Mouse (Mus musculus) midbrain, postnatal 0 days (tissue): ENCODE measurements around the gene N4bp2l2. TPM values are rescaled to one million over a fixed set of nuclear protein-coding genes. Genes with fewer than 3 reads are reported as not detected.

Experiments used
- ATAC-seq: fragments of 200-750 bp; cut with Nextera tagmentation; 2 replicates; pipeline ENCODE4 v1.8.0; 2017; ENCODE audit warnings: moderate number of reproducible peaks, mild to moderate bottlenecking, moderate TSS enrichment, moderate library complexity; ENCODE audit not compliant: low FRiP score
- DNase-seq: peaks from one replicate; pipeline ENCODE4 v3.0.0-alpha.2; 2015; ENCODE audit warnings: low spot score
- H3K27ac ChIP-seq: fragments of 300-500 bp; sonication (generic); 2 replicates; pipeline ENCODE4 v1.5.1; 2014; ENCODE audit warnings: low read depth, mild to moderate bottlenecking, low read length, mixed read lengths
- H3K27me3 ChIP-seq: fragments of 300-500 bp; sonication (generic); 2 replicates; pipeline ENCODE4 v1.6.1; 2014; ENCODE audit warnings: low read length, control low read depth, mixed read lengths; ENCODE audit not compliant: insufficient read depth
- H3K36me3 ChIP-seq: fragments of 300-500 bp; sonication (generic); 2 replicates; pipeline ENCODE4 v1.6.1; 2014; ENCODE audit warnings: low read length, control low read depth, mixed read lengths; ENCODE audit not compliant: insufficient read depth
- H3K4me1 ChIP-seq: fragments of 300-500 bp; sonication (generic); 2 replicates; pipeline ENCODE4 v1.6.1; 2014; ENCODE audit warnings: mild to moderate bottlenecking, control low read depth, antibody characterized with exemption, low read length, mixed read lengths; ENCODE audit not compliant: insufficient read depth
- H3K4me2 ChIP-seq: fragments of 300-500 bp; sonication (generic); 2 replicates; pipeline ENCODE4 v1.6.1; 2014; ENCODE audit warnings: low read depth, mild to moderate bottlenecking, low read length, mixed read lengths; ENCODE audit not compliant: poor library complexity, severe bottlenecking
- H3K4me3 ChIP-seq: fragments of 300-500 bp; sonication (generic); 2 replicates; pipeline ENCODE4 v1.5.1; 2014; ENCODE audit warnings: low read depth, mild to moderate bottlenecking, low read length, moderate library complexity
- H3K9ac ChIP-seq: fragments of 300-500 bp; sonication (generic); replicated peaks from 2 replicates; pipeline ENCODE4 v1.6.1; 2014; ENCODE audit warnings: mild to moderate bottlenecking, low read length, moderate library complexity, mixed read lengths; ENCODE audit not compliant: poor library complexity, severe bottlenecking
- H3K9me3 ChIP-seq: fragments of 300-500 bp; sonication (generic); 2 replicates; pipeline ENCODE4 v1.6.1; 2016; ENCODE audit warnings: low read length, control low read depth
- CTCF ChIP-seq: IDR thresholded peaks from 2 replicates; pipeline ENCODE4 v1.5.1; 2016; ENCODE audit warnings: antibody characterized with exemption, mild to moderate bottlenecking
- WGBS: fragments of 180-500 bp; shearing (Covaris S2); extraction: QIAGEN DNeasy Blood & Tissue Kit; methylation state at CpG from one replicate; pipeline ENCODE4 v1.1.7; 2014; 5-methylcytosine and 5-hydroxymethylcytosine counted together
- polyA plus RNA-seq: library from polyadenylated mRNA; unstranded; fragments of >200 nt; fragmentation: Nextera tagmentation; extraction: Ambion mirVana; gene quantifications from 2 replicates; pipeline ENCODE4 v1.2.1, GENCODE M21; 2015
- total RNA-seq: library from RNA; depleted of rRNA; stranded (reverse); fragments of >200 nt; gene quantifications from 2 replicates; pipeline ENCODE4 v1.2.3, GENCODE M21; 2014

Gene N4bp2l2
- total and polyA plus RNA-seq, 2 experiments from 2014 or later, result 29.1 to 38.9 TPM

GRCm38 (mm10) chr5:150592904-150593755, 72.9 kb downstream of the N4bp2l2 start:
- Histone ChIP-seq H3K27ac (peak overlapping the region; percentile 33), H3K9ac (peak overlapping the region; percentile 60), H3K4me1 (peaks cover 7% of the 10 kb centered on the region; the same call in 1 of the 2 replicates), H3K36me3 (0 out of 2 replicates have a peak, but pooled peaks cover 4% of the 10 kb centered on the region), H3K4me3 (peak overlapping the region; percentile 89), H3K27me3 (no peaks in the 10 kb centered on the region), H3K9me3 (no peaks in the 10 kb centered on the region), H3K4me2 (peak overlapping the region; percentile 92)
- DNase-seq (peak; percentile 65), ATAC-seq (peak; percentile 59)
- TF ChIP-seq CTCF, result no peak
- 10% methylated on average over 40 of the region's 40 CpGs for WGBS

GRCm38 (mm10) chr5:150592186-150592903, 73.6 kb downstream of the N4bp2l2 start:
- H3K36me3 ChIP-seq, result 0 out of 2 replicates have a peak, but pooled peaks cover 4% of the 10 kb centered on the region
- H3K27ac ChIP-seq, result no peak overlapping the region
- DNase-seq (no peak), ATAC-seq (no peak)
- TF ChIP-seq CTCF, result no peak
- whole genome bisulfite sequencing, result 77% methylated on average over 13 of the region's 13 CpGs
- H3K27me3 ChIP-seq, result no peaks in the 10 kb centered on the region
- no peaks in the 10 kb centered on the region for H3K9me3 ChIP-seq
- no peak overlapping the region for H3K9ac ChIP-seq
- H3K4me3 ChIP-seq, result peak overlapping the region; percentile 89
- peak overlapping the region; percentile 92 for H3K4me2 ChIP-seq
- H3K4me1 ChIP-seq, result peaks cover 7% of the 10 kb centered on the region; the same call in 1 of the 2 replicates

- Histone ChIP-seq H3K9ac (no peak overlapping the region), H3K9me3 (no peaks in the 10 kb centered on the region), H3K4me3 (no peak overlapping the region), H3K4me1 (peaks cover 7% of the 10 kb centered on the region; the same call in 1 of the 2 replicates), H3K27me3 (no peaks in the 10 kb centered on the region), H3K27ac (no peak overlapping the region), H3K4me2 (no peak overlapping the region), H3K36me3 (no peaks in the 10 kb centered on the region)
- no peak for ATAC-seq
- 73% methylated on average over 2 of the region's 2 CpGs for WGBS
- DNase-seq, result no peak
- no peak for TF ChIP-seq CTCF
These were observed 76.0 kb downstream of the N4bp2l2 start for GRCm38 (mm10) chr5:150589945-150590344.

GRCm38 (mm10) chr5:150584337-150584729, 81.7 kb downstream of the N4bp2l2 start:
- Histone ChIP-seq H3K4me2 (no peak overlapping the region), H3K9ac (no peak overlapping the region), H3K9me3 (no peaks in the 10 kb centered on the region), H3K4me3 (no peak overlapping the region), H3K27me3 (no peaks in the 10 kb centered on the region), H3K36me3 (no peaks in the 10 kb centered on the region), H3K4me1 (no peaks in the 10 kb centered on the region), H3K27ac (no peak overlapping the region)
- no peak for ATAC-seq
- WGBS, result 59% methylated on average over 6 of the region's 6 CpGs
- no peak for DNase-seq
- no peak for TF ChIP-seq CTCF

GRCm38 (mm10) chr5:150583622-150584336, 82.2 kb downstream of the N4bp2l2 start:
- Histone ChIP-seq H3K27ac (no peak overlapping the region), H3K4me1 (no peaks in the 10 kb centered on the region)
- ATAC-seq, result no peak

More at GRCm38 (mm10) chr5:150583622-150584336, 82.2 kb downstream of the N4bp2l2 start:
- TF ChIP-seq CTCF, result no peak
- no peak overlapping the region for H3K4me3 ChIP-seq
- no peak for DNase-seq
- no peaks in the 10 kb centered on the region for H3K9me3 ChIP-seq
- H3K9ac ChIP-seq, result no peak overlapping the region
- WGBS, result 66% methylated on average over 5 of the region's 5 CpGs
- H3K36me3 ChIP-seq, result no peaks in the 10 kb centered on the region
- H3K4me2 ChIP-seq, result no peak overlapping the region
- no peaks in the 10 kb centered on the region for H3K27me3 ChIP-seq
